Mouse (Mus musculus) mouse embryonic stem cell (cell line): ENCODE measurements around the gene Robo3.

Experiments used
- in situ Hi-C, 2 experiments: fragments of 300-500 bp; cut with MboI; formaldehyde crosslinking; loops; 1 replicate in 1 of 2; 3 replicates in 1 of 2; pipeline ENCODE4 v1.14.3; 2019 to 2020; ENCODE audit warnings: low sequenced_read_pairs in 2 of 2, low pct_unique_long_range_greater_than_20kb in 1 of 2, mixed read lengths in 1 of 2; ENCODE audit not compliant: unreplicated experiment in 1 of 2

Gene Robo3

DNA sequence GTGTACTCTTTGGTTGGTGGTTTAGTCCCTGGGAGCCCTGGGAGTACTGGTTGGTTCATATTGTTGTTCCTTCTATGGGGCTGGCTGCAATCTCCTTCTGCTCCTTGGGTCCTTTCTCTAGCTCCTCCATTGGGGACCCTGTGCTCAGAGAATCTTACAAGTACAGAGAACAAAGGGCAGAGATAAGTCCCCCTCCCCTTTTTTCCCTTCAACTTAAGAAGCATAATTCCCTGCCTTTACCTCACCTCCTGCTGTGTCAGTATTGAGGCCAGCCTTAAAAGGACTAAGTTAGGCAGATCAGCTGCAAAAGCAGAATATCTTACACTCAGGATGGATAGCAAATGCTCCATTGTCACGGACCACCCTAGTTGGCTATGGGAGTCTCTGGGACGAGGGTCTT is 41.0 kb downstream of the Robo3 start:
- in situ Hi-C loops = no loop called here

DNA sequence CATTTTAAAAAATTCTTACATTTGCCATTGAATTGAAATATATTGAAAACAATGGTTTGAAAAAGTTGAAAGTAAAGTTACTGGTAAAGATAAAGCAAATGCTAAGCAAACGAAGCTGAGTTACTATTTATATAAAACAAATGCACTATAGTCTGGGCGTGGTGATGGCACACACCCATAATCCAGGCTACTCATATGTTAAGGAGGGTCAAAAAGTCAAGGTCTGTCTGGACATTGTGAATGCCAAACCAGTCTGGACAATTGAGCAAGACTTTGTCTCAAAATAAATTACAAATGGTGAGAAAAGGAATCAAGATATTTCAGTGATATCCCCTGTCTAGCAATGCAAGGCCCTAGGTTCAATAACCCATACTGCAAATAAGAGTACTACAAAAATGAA is 42.2 kb downstream of the Robo3 start:
- in situ Hi-C loops = no loop called here

DNA sequence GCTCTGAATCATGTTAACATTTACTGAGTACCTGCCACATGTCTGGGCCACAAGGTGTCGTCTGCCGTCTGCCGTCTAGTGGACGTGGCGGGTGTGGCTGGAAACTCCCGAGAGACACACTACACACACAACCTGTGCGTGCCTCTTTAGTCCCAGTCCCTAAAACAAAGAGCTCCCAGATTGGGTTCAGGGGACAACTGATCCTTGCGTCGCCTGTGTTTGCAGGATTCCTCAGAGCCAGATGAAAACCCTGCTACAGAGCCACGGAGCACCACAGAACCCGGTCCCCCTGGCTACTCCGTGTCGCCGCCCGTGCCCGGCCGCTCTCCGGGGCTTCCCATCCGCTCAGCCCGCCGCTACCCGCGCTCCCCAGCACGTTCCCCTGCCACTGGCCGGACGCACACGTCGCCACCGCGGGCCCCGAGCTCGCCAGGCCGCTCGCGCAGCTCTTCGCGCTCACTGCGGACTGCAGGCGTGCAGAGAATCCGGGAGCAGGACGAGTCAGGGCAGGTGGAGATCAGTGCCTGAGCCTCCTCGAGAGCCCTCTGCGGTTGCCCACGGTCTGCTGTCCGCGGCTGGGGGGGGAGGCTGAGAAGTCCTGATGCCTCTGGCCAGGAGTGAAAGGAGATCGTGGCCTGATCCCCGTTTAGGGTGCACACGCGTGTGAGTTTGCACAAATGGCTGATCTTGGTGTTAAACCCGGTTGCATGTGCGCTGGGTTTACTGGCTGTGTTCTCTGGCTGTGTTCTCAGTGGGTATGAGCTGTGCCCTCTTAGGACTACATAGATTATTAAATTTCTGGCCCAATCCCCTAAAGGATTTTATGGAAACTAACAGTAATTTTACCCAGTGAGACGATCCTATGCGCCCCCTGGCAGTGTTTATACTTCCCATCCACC is 48.5 kb downstream of the Robo3 start:
- in situ Hi-C loops = no loop called here

DNA sequence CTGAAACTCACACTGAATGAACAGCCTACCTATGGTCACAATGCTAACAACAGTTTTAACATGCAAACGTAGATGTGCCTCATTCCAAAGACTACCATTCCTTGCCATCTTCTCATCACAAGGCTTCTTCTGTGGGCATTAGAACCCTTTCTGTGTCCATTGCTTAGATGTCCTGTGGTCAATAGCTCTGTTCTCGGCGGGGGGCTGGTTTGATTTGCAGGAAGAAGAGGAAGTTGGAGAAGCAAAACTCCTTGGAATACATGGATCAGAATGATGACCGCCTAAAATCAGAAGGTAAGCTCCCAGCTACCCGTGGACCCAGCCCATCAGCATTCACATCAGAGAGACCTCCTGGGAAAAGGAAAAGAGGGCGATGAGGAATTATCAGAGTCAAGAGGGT is 49.9 kb downstream of the Robo3 start:
- in situ Hi-C loops = no loop called here

DNA sequence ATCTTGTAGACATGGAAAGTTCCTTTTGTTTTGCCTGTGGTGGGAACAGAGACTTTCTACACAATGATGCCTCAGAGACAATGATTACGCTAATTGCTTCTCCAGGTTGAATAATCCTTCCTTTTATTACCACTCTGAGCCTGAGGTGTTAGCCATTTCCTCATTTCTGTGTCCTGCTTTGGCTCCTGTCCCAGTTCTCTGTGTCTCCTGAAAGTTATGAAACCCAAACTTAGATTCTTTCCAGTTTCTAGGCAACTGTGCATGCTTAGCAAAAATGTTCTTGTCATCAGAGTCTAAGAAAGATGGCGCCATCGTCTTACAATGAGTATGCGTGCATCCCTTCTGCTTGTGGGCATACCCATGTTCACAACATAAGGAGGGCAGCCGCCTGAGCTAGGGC is 57.3 kb downstream of the Robo3 start:
- in situ Hi-C loops = no loop called here

DNA sequence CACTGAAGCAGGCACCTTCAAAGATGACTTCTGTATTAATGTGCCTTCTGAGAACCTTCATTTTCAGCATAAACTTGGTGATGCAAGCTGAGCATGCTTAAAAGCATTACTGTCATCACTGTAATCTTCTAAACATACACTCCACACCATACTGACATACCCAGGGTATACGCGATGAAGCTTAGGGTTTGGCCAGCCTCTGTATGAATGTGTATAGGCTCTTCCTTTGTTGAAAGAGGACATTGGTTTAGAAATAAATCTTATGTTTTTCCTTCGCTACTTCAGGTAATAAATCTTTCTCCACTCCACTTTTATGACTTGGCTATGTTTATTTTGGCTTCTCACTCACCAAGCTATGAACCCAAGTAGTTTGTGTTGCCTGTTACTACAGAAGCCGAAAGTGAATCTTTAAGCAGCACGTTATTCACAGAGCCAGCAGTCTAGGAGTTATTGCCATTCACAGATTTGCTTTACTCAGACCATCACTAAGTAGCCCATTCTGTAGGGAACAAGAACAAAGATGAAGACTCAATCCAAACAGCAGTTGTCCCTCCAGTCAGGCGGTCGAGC is 61.7 kb downstream of the Robo3 start:
- in situ Hi-C loops = no loop called here

DNA sequence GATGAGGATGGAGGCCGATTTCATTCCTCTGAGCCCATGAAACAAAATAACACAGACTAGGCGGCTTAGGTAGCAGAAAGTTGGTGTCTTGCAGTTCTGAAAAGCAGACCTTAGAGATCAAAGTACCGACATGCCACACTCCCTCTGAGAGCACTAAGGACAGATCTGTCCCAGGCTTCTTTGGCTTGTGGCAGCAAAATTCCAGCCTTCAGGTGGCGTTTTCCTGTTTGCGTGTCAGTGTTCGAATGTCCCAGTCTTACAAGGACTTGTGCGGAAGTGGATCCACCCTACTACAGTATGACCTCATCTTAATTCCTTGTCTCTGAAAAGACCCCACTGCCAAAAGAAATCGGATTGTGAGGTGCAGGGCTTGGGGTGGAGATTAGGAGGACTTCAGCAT is 64.2 kb downstream of the Robo3 start:
- in situ Hi-C loops = no loop called here

DNA sequence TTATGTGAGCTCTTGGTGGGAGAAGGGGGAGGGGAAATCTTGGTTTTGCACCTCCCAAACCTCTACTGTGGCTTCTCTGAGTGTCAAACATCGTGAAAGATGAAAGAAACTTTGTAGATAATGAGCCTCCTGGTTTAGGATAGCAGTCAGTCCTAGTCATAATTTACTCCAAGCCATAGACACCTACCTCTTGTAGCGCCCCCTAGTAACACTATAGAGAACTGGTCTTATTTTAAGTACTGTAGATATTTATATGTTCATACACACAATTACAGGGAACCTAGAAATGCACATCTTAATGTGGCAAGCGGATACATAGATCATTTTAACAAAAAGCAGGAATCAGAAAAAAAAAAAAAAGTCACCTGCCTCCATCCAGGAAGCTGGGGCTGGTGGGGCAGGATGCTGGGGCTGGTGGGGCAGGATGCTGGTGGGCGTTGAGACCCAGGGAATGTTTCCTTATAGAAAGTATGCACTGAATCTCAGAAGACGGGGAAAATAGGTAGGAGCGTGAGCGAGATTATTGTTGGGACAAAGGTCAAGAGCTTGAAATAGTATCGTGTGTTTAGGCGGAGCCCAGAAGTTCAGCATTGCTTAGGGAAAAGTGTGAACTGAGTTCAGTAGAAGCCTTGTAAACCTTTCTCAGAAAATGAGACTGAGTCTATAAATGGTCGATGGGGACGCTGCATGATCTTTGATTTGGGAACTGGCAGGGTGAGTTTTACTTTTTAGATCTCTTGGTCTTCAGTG is 64.8 kb downstream of the Robo3 start:
- in situ Hi-C loops = no loop called here

DNA sequence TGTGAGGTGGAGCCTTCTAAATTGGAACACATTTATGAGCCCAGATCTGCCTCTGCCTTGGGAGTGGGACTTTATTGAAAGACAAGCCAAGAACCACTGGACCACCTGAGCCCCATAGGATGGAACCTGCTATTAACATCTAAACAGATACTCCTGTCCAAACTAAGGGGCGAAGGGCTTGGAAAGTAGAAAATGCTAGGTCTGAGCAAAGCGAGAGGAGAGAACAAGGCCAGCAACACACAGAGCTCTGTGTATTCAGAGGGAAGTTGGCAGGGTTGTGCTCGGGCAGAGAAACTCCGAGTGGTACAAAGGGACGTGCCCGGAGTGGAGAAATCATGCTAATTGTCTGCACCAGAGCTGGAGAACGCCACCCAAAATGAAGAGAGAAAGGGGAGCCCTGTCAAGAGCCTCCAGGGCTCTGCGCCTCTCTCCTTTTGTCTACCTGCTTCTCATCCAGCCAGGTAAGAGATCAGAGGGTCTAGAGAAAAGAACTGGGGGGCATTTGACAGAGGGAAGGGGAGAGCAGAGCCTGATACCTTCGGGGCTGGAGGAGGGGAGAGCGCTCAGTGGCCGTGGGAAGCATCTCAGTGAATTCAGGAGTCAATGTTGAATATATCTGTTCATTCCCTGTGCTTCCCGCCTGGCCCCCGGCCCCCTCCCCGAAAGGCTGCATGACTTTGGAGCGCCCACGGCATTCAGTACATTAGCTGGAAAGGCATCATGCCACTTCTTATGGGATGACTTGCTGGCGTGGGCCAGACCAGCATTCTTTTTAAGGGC is 65.6 kb downstream of the Robo3 start, which contains the start of gene Hepacam:
Gene Hepacam (plus strand): TSS at position 51 of the 780 bp plus-strand sequence.
- in situ Hi-C loops = no loop called here

DNA sequence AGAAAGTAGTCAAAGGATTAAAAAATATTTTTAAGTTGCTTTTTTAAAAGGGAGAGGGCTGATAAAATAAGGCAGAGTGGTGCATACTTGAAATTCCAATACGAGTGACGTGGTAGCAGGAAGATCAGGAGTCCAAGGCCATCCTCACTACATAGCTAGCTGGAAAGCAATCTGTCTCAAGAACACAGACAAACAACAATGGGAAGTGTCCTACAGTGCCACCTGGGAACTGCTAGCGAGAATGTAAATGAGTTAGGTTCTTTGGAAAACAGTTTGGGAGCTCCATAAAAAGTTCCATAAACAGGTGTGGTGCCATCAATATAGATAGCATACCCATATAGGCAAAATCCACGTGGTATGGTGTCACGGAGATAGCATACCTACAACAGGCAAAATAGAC is 67.3 kb downstream of the Robo3 start:
- in situ Hi-C loops = no loop called here
